Mouse (Mus musculus): ENCODE results near the gene Mtcl1.

The Mtcl1 gene

DNA sequence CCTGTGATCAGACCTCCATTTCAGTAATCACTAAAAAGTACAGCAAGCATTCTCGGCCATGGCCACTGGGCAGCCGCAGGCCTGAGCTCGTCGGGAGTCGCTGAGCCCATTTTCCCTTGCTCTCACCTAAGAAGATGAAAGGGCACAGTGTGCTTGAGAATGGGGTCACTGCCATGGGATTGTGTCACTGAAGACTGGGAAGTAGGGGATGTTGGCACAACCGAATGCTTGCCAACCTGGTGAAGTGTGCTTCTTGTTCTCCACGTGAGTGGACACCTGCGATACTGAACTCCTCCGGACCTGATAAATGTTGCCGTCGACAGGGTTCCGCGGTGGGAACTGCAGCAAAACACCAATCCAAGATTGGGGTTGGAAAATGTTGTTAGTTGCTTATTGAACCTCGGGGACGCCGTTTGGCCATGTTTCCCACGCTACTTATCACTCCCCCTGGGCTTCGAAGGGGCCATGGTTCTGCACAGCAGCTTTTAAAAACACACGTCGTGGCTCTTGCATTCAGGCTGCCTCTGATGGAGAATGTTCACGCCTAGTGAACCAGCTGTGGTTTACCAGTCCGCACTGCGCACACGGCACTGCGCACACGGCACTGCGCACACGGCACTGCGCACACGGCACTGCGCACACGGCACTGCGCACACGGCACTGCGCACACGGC, 85.6 kb downstream of the Mtcl1 start:
- no peak for DNase-seq (ENCODE audit: low spot score in 2 of 2)

DNA sequence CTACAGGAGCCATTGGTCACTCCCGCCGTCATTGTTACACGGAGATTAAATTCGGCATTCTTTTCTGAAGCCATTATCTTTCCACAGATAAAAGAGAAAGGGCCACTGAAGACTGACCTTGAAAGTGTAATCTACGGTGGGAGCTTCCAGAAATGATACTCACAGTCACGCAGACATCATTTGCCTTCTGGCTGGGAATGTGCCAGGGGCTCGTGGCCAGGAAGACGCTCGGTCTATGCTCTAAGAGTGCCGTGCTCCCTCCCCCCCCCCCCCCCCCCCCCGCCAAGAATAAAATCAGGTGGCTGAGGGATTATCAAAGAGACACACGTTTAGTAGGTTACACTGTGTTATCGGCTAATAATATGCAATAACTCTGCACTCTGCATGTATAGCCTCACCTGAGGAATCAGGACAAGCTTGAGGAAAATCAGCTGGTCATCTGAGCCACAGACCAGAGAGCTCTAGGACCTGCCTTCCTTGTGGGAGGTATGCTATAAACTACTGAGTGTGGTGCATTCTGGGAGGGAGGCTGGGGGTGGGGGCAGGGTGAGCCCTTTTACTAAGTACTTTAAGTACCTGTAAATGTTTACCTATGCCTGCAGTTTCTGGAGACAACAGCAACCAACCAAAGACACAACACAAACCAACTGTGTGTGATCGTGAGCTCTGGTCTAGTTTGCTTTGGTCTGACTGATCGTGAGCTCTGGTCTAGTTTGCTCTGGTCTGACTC, 87.1 kb downstream of the Mtcl1 start:
- DNase-seq (ENCODE audit: low spot score in 2 of 2) = no peak

DNA sequence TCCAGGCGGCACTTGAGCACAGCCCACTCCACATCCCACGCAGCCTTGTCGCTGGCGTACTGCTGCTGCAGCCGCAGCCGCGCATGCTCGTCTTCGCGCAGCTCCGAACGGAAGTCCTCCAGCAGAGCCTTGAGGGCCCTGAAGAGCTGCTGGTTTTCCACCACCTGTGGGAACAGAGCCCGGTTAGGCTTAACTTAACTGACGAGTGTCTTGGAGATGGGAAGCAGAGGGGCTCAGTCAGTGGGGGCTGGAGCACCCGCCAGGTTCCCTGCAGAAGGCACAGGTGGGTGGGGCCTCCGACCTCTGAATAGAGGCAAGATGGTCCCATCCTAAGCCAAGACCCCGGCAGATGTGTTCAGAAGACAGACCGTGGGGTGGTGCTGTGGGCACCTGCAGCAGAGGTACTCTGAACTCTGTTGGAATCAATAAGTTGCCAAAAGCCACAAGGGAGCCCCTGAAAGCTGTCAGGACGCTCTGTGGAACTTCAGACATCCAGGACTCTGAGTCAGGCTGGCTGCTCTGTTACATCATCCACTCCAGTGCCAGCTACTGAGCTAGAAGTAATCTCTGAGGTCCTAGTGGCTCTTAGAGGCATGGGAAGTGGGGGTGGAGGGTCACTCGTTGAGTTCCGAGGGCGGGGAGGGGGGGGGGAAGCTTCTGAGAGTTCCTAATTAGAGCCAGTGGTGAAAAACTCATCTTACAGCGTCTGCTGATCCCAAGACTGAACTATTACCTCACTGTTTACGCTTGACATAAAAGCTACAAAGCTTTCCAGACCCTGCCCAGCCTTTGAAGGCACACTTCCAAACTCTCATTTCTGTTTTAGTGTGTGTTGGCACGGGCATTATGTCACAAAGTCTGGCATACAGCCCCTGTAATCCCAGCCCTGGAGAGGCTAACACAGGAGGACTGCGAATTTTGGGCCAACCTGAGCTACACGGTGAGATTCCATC, 91.2 kb downstream of the Mtcl1 start:
- DNase-seq (ENCODE audit: low spot score in 2 of 2) = peak in 1 of 2 experiments; percentile 8

DNA sequence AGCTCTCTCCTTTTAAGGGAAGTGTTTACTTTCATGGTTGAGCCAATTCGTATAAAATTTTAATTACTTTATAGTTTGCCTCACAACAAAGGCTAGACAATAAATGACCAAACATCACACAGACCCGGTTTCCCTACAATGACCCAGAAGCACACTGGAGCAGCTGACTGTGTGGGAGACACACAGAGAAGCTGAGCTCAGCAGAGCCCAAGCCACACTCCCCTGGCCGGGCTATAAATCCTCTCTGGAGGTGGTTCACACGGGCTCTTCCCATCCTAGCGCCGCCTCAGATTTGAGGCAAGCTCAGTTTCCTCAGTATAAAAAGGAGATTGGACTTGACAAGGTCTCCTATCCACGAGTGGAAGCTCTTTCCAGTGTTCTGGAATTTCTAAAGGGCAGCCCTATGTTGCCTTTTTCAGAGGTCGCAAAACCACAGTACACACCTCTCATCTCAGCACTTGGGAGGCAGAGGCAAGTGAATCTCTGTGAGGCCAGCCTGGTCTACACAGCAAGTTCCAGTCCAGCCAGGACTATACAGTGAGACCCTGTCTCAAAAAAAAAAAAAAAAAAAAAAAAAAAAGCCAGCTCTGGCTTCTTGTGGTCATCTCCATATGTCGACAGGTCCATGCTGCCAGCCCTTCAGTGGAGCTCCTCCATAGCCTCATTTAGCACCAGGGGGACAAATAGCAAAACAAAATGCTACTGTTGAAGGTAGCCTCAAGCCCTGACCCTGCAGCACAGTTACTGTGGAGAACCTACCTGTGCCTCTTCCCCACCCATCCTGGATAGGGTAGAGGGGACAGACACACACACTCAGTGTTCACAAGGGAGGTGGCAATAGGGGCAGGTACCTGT, 92.2 kb downstream of the Mtcl1 start:
- no peak for DNase-seq (ENCODE audit: low spot score in 2 of 2)

DNA sequence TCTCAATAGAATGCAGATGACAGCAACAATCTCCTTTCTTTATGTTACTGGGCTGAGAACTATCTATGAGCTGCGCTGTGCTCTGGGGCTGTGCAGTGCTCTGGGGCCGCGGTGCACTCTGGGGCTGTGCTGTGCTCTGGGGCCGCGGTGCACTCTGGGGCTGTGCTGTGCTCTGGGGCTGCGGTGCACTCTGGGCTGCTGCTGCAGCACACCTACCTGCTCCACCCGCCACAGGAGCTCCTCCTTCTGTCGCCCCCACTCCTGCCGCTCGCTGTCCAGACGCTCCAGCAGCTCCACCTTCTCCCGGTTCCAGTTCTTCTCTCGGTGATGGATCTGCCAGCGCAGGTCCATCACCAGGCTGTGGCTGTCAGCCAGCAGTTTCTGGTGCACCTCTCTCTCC, 95.6 kb downstream of the Mtcl1 start:
- DNase-seq (ENCODE audit: low spot score in 2 of 2) = no peak

DNA sequence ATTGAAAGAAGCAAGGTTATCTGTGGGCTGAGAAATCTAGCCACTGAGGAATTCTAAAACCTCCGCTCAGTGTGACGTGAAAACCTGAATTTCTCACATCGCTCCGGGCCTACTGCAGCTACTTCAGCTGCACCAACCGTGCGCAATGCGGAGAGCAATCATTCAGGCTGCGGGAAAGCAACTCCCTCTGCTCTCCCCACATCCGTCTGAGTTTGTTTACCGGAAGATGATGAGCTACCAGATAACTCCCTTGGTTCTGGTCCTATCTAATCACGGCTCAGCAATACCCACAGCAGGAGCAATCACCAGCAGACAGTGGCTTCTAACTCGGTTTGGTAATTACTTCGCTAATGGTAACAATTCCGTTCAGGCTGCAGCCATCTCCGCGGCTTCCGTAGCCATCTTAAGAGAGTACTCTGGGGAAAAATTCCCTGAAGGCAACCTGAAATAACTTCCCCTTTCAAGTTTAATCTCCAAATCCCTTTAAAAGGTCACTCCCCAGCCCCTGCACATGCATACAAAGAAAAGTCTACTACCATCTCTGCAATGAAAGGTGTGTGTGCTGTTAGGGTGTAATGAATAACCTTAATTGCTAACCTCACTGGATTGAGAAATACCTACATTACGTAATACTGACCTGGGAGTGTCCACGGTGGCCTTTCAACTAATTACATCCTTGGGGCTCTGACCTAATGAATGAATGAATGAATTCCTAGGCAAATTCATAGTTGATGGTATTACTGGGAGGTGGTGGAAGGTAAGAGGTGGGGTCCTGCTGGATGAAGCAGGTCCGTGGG, 96.5 kb downstream of the Mtcl1 start:
- DNase-seq (ENCODE audit: low spot score in 2 of 2) = no peak

DNA sequence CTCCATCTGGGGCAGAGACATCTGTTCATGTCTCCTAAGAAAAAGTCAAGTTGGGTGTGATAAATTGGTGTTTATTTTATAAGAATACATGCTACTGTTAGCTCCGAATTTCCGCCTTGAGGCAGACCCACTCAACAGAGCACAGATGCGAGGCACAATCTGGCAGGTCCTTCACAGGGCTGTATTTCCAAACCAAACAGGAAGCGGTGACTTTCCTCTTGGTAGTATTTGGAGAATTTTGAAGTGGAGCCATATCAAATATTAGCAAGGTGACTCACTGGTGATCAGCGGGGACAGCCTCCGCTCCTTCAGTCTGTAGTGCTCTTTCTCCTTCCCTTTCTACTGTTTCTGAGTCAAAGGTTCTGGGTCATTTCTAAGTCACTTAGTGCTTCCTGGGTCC, 97.3 kb downstream of the Mtcl1 start:
- DNase-seq (ENCODE audit: low spot score in 2 of 2) = peak; percentile 78 to 79

DNA sequence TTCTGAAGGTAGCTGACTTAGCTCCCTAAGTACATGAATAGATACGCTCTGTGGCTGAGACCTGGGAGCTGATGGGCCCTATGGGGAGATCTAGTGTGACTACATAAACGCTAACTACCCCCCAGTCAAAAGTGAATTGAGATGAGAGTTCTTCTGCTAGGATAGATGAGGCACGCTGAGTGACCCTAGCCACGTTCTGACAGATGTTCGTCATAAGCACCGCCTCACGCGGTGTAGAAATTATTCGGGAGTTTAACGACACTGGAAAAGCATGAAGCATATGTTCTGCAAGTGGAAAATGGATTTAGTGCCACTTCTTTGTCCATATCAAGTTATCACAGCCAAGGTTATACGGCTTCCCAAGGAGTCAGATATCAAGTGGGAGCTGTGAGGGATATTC, 98.9 kb downstream of the Mtcl1 start:
- no peak for DNase-seq (ENCODE audit: low spot score in 2 of 2)

DNA sequence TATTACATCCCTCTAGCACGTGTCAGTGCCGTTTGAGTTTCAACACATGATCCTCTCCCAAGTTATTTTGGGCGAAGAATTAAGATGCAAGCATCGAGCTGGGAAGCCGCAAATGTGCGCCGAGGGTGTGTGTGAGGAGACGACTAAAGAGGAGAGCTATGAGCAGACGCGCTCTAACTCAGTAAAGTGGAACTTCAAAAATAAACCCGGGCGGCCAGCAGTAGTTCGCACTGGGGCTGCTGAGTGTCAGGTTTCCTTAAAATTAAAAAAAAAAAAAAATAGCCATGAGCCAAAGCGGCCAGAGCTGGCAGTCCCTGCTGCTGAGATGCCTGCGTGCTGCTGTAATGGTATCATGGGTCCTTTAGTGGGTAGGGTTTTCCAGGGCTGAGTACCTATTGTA, 99.4 kb downstream of the Mtcl1 start:
- DNase-seq (ENCODE audit: low spot score in 2 of 2) = peak; percentile 23 to 31

DNA sequence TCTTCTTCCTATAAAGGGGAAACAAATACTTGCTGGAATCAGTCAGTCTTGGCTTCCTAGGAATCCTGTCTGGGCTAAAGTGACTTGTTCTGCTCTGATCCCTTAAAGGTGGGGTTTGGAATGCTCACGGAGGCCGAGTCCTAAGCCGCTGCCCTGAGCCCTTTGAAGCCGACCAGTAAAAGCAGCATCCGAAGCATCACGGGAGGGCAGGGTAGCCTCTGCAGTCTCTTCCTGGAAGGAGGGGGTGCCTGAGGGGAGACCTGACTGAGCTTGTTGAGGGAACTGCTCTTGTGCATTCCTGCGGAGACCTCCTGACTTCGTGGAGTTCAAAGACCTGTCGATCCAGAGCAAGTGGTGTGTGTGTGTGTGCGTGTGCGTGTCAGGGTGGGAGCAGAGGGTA, 103.2 kb downstream of the Mtcl1 start:
- no peak for DNase-seq (ENCODE audit: low spot score in 2 of 2)

DNA sequence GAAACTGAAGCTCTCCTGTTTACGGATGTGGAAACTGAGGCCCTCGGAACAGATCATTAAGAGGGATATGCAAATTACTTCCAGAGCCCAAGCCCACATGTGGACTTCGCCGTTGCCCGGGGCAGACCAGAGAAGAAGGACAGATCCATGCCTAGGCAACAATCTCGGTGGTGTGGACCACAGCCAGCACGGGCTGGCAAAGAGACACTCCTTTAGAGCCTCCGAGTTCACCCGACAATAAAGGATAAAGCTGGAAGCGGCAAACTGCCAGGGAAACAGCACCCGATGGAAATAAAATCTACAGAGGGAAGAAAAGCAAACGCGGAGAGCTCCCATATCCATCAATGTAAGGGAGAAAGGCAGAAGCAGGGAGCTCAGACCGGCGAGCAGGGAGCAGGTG, 103.9 kb downstream of the Mtcl1 start:
- DNase-seq (ENCODE audit: low spot score in 2 of 2) = no peak

DNA sequence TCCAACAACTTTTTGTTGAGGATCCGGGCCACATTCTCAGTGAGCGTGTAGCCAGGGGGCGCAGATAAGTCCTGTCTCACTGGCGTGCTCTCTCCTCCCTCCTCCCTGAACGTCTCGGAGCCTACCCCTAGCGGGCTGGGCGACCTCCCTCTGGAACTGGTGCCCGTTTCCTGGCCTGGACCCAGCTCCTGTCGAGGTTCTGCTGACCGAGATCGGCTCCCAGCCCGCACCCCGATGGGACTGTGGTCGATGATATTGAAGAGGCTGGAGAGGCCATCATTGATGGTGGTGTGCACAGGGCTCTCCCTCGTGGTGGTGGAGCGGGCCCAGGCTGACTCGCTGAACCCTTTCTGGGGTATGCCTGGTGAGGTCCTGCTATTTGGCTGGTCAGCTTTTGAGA, 106.6 kb downstream of the Mtcl1 start:
- DNase-seq (ENCODE audit: low spot score in 2 of 2) = no peak

DNA sequence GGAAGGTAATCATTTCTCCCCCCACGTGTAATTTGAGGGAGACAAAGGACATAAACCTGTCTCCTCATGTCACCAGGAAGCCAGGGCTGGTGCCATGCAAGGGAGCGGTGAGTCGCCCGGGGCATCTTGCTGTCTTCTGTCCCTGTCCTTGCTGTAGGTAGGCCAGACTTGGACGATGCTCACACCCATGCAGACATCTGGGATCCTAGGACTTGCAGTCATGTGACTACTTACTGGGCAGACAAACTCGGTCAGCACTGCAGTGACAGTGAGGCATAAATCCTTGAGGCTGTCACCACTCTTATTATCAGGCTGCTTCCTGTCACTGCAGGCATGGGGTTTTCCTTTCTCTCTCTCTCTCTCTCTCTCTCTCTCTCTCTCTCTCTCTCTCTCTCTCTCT, 107.9 kb downstream of the Mtcl1 start:
- DNase-seq (ENCODE audit: low spot score in 2 of 2) = no peak

DNA sequence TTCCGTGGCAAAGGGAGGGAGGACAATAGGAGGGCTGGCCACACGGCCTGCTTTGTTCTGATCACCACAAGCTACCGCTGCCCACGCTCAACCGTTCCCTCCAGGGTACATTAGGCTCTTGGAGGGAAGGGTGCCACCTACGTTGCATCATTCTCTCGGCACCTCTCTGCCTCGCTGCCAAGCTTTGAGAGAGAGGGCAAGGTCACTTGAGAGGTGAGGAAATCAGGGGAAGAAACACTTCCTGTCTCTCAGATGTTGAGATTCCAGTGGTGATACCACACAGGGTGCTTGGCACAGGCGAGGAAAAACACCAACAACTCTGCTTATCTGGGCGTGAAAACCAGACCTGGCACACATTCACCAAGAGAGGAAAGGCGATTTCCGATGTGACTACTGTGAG, 108.8 kb downstream of the Mtcl1 start:
- no peak for DNase-seq (ENCODE audit: low spot score in 2 of 2)

DNA sequence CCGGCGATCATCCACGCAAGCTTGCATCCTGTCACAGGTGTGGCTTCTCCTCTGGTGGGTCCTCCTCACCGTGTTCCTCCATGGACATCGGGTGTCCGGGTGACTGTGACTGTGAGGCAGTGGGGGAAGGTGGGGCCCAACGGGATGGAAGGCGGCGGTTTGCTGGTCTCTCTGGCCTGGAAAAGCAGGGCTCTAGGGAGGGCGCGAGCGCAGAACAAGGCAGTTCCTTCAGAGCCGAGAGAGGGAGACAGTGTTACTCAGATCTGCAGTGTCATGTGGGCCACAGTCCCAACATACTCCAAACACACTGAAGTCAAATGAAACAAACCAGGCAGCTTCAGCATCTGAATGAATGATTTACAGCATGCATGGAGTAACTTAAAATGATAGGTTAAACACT, 111.6 kb downstream of the Mtcl1 start:
- no peak for DNase-seq (ENCODE audit: low spot score in 2 of 2)

DNA sequence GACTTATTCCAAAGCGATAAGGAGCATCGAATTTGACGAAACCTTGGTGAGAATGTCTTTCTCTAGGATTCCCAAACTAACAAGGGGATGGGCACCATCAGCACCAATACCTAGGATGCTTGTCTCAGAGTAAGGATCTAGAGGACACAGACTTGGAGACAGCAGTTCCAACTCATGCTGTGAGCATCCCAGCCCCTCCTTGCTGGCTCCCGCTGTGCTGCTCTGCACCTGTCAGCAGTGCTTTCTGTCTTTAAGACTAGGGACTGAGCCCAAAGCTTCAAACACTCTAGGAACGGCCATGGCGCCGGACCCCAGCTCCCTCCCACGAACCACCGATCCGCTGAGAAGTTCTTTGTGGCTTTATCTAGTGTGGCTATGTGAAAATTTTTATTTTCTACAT, 114.0 kb downstream of the Mtcl1 start:
- no peak for DNase-seq (ENCODE audit: low spot score in 2 of 2)

DNA sequence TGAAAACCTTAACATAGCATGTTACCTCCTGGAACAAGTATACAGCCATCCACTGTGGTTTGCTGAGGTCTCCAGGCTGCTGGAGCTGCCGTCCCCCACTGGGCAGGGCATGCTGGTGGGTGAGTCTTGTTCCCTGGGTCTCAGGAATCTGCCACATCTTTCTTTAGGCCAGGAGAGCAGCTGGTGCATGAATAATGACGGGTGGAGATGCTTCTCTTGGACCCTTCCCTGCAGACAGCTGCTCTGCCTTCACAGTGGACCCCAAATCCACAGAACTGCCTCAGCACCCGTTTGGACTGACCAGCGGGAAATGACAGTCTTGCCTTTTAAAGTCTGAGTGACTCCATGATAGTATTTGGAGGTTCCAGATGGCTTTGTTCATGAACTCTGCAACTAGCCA, 114.7 kb downstream of the Mtcl1 start:
- DNase-seq (ENCODE audit: low spot score in 2 of 2) = no peak

DNA sequence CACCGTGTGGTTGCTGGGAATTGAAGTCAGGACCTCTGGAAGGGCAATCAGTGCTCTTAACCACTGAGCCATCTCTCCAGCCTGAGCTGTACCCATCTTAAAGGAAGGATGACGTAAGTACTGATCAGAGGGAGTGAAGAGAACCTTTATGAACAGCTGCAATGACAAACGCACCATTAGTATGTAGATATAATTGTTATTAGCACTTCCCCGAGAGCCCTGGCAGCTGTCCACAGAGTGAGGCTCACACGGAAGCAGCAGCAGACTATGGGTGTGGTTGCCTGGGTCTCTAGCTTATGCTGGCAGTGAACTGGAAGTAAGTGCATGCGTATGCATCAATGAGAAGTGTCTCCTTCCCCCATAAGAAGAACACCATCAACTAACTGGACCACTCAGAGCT, 118.3 kb downstream of the Mtcl1 start:
- no peak for DNase-seq (ENCODE audit: low spot score in 2 of 2)

DNA sequence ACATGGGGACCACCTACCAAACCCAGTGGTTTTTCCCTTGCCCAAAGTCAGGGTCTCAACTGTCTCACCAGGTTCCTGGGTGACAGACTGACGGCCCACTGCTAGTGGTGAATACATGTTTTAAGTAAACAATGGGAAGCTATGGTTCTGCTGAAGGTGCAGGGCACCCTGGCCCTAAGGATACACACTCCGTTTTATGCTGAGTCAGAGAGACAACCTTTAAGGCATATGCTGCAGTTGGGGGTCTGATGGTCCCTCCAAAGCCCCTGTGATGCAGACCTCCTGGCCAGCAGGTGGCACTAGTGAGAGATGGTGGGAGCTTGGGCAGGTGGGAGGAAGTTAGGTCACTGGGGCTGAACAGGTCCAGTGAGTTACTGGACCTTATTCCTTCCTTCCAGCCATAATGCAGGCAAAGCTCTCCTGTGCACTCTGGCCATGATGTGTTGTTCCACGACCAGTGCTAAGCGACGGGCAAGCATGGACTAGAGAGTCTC, 123.0 kb downstream of the Mtcl1 start:
- no peak for DNase-seq (ENCODE audit: low spot score in 2 of 2)

DNA sequence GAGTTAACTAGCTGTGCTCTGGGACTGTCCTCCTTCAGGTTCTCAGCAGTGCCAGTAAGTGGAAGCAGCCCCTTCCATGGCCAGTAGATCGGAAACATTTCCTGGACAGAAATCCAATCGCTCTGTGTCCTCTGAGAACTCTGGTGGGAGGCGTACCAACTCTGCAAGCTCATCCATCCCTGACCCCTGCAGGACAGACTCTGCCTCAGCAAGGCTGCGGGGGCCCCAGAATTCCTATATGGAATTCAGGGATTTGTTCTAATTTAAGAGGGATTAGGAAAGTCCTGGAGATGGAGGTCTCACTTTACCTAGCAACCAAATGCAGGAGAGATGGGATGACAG, 123.4 kb downstream of the Mtcl1 start:
- DNase-seq (ENCODE audit: low spot score in 2 of 2) = no peak
